ENCODE assay signal across 10 mouse cellular contexts in genomic region chr9:113177181-113177917, GRCm38 (mm10).
DNase-seq lines count a peak whose midpoint lies in the region; ATAC-seq and TF ChIP-seq lines count a peak whose summit lies in the region.
"Had no signal": no experiment of that assay in that cellular context is flagged by ENCODE, and none has a peak within 500 bp of the region (broad histone marks: within the 10 kb centered on the region; RNA-seq: fewer than 3 reads in every experiment).

No protein-coding gene starts in this region.

- 0 out of 2 replicates have a peak overlapping the region, but pooled peaks have one; percentile 16 for H3K4me2 ChIP-seq in kidney, embryonic 15.5 days

- no peak for TF ChIP-seq CTCF in gastrocnemius, adult 2 months (IDR thresholded peaks at IDR 0.05)

- H3K9me3 ChIP-seq in kidney, embryonic 15.5 days (replicated peaks) = no peaks in the 10 kb centered on the region
- no peaks in the 10 kb centered on the region for H3K9me3 ChIP-seq in heart, embryonic 10.5 days

- H3K36me3 ChIP-seq in kidney, embryonic 15.5 days = no peaks in the 10 kb centered on the region
- no peaks in the 10 kb centered on the region for H3K36me3 ChIP-seq in heart, embryonic 10.5 days

- H3K9ac ChIP-seq in kidney, embryonic 15.5 days = no peak overlapping the region

- DNase-seq in kidney, postnatal 4 days = no peak
- DNase-seq in frontal cortex, postnatal 10 days (ENCODE audit: low spot score in 2 of 2) = peak; percentile 69 to 84
- peak; percentile 77 to 87 for DNase-seq in left cerebral cortex, postnatal 14 days (ENCODE audit: low spot score in 2 of 2)
- peak; percentile 96 for DNase-seq in telencephalon, adult 2 months (ENCODE audit: low read depth, low spot score)
- DNase-seq in spleen, postnatal 36 days (ENCODE audit: low spot score in 2 of 2) = no peak
- DNase-seq in heart, embryonic 10.5 days (ENCODE audit: low spot score) = no peak
- DNase-seq in gastrocnemius, adult 2 months = no peak
- DNase-seq: thymus, postnatal 25 days had no signal

- no peaks in the 10 kb centered on the region for H3K4me1 ChIP-seq in kidney, embryonic 15.5 days
- H3K4me1 ChIP-seq in heart, embryonic 10.5 days = no peaks in the 10 kb centered on the region

- intact Hi-C loops in left cerebral cortex, postnatal 14 days (cut with DNase I) = loop anchor here (5.0 to 10.0 kb wide), 3 partner anchors 70 to 457 kb away; no protein-coding TSS in a partner anchor
- intact Hi-C loops in gastrocnemius, adult 2 months (cut with DNase I) = no loop called here

- H3K27ac ChIP-seq in kidney, embryonic 15.5 days = no peak overlapping the region
- H3K27ac ChIP-seq in heart, embryonic 10.5 days = no peak overlapping the region
- H3K27ac ChIP-seq in gastrocnemius, adult 2 months = no peak overlapping the region

- WGBS in kidney, embryonic 15.5 days = 34% methylated on average over 15 of the region's 15 CpGs
- WGBS in heart, embryonic 10.5 days = 58% methylated on average over 15 of the region's 15 CpGs

- no peak for ATAC-seq in kidney, embryonic 15.5 days (replicated peaks; ENCODE audit: low FRiP score)
- ATAC-seq: lung, postnatal 0 days had no signal

- no peaks in the 10 kb centered on the region for H3K27me3 ChIP-seq in kidney, embryonic 15.5 days
- no peaks in the 10 kb centered on the region for H3K27me3 ChIP-seq in heart, embryonic 10.5 days (ENCODE audit: insufficient read depth, poor library complexity, severe bottlenecking)

- no peak overlapping the region for H3K4me3 ChIP-seq in kidney, embryonic 15.5 days (replicated peaks)
- no peak overlapping the region for H3K4me3 ChIP-seq in heart, embryonic 10.5 days
- no peak overlapping the region for H3K4me3 ChIP-seq in gastrocnemius, adult 2 months

Comparison
In these comparisons a context has a peak if more than half of its experiments do, and no peak if none do; other contexts are left out.
1. DNase-seq: peak in frontal cortex, postnatal 10 days (2 of 2), left cerebral cortex, postnatal 14 days (2 of 2) and telencephalon, adult 2 months (single experiment); none in kidney, postnatal 4 days (0 of 2), spleen, postnatal 36 days (0 of 2), heart, embryonic 10.5 days (single experiment) and gastrocnemius, adult 2 months (single experiment).